Mouse (Mus musculus) hindbrain, embryonic 11.5 days (tissue): ENCODE data around the gene 4930556J24Rik. TPM values are rescaled to one million over a fixed set of nuclear protein-coding genes. Genes with fewer than 3 reads are reported as not detected.

Experiments
- ATAC-seq: fragments of 200-750 bp; cut with Nextera tagmentation; 2 replicates; pipeline ENCODE4 v1.8.0; 2017; ENCODE audit warnings: mild to moderate bottlenecking, moderate TSS enrichment, moderate library complexity; ENCODE audit not compliant: low FRiP score
- DNase-seq: peaks from one replicate; pipeline ENCODE4 v3.0.0-alpha.2; 2015; ENCODE audit warnings: low spot score
- H3K27ac ChIP-seq: fragments of 300-500 bp; sonication (generic); 2 replicates; pipeline ENCODE4 v1.5.1; 2014; ENCODE audit warnings: mild to moderate bottlenecking, low read depth, low read length
- H3K27me3 ChIP-seq: fragments of 300-500 bp; sonication (generic); 2 replicates; pipeline ENCODE4 v1.6.1; 2014; ENCODE audit warnings: mild to moderate bottlenecking, low read length, moderate library complexity, mixed read lengths; ENCODE audit not compliant: control insufficient read depth, insufficient read depth
- H3K36me3 ChIP-seq: fragments of 300-500 bp; sonication (generic); 2 replicates; pipeline ENCODE4 v1.6.1; 2014; ENCODE audit warnings: mild to moderate bottlenecking, low read length, moderate library complexity, mixed read lengths; ENCODE audit not compliant: control insufficient read depth, insufficient read depth
- H3K4me1 ChIP-seq: fragments of 300-500 bp; sonication (generic); replicated peaks from 2 replicates; pipeline ENCODE4 v1.6.1; 2014; ENCODE audit warnings: low read length, mixed read lengths; ENCODE audit not compliant: control insufficient read depth, insufficient read depth
- H3K4me2 ChIP-seq: fragments of 300-500 bp; sonication (generic); replicated peaks from 2 replicates; pipeline ENCODE4 v1.6.1; 2014; ENCODE audit warnings: mild to moderate bottlenecking, low read depth, low read length
- H3K4me3 ChIP-seq: fragments of 300-500 bp; sonication (generic); 2 replicates; pipeline ENCODE4 v1.5.1; 2014; ENCODE audit warnings: low read depth, low read length
- H3K9ac ChIP-seq: fragments of 300-500 bp; sonication (generic); 2 replicates; pipeline ENCODE4 v1.6.1; 2014; ENCODE audit warnings: low read depth, low read length
- H3K9me3 ChIP-seq: fragments of 300-500 bp; sonication (generic); 2 replicates; pipeline ENCODE4 v1.6.1; 2016; ENCODE audit warnings: low read length; ENCODE audit not compliant: control insufficient read depth
- WGBS: fragments of 180-500 bp; shearing (Covaris S2); extraction: QIAGEN DNeasy Blood & Tissue Kit; methylation state at CpG from one replicate; pipeline ENCODE4 v1.1.7; 2014; 5-methylcytosine and 5-hydroxymethylcytosine counted together
- polyA plus RNA-seq: library from polyadenylated mRNA; unstranded; fragments of >200 nt; fragmentation: Nextera tagmentation; extraction: Ambion mirVana; gene quantifications from 2 replicates; pipeline ENCODE4 v1.2.1, GENCODE M21; 2014

4930556J24Rik gene
- polyA plus RNA-seq, 1 experiment from 2014 or later: 0.19 TPM

GRCm38 (mm10) chr11:3937321-3937874 lies 39.2 kb downstream of the 4930556J24Rik start:
- no peaks in the 10 kb centered on the region for H3K4me1 ChIP-seq
- H3K4me3 ChIP-seq: no peak overlapping the region
- no peaks in the 10 kb centered on the region for H3K36me3 ChIP-seq
- H3K9me3 ChIP-seq: no peaks in the 10 kb centered on the region
- H3K27ac ChIP-seq: no peak overlapping the region
- no peak for ATAC-seq
- 75% methylated on average over 13 of the region's 13 CpGs for WGBS
- H3K4me2 ChIP-seq: no peak overlapping the region
- no peaks in the 10 kb centered on the region for H3K27me3 ChIP-seq
- DNase-seq: no peak
- H3K9ac ChIP-seq: no peak overlapping the region

- Histone ChIP-seq H3K27me3 (no peaks in the 10 kb centered on the region), H3K4me1 (peaks cover under 1% of the 10 kb centered on the region; the same call in 1 of the 2 replicates)
These were observed 40.3 kb downstream of the 4930556J24Rik start for GRCm38 (mm10) chr11:3936318-3936717.

DNA sequence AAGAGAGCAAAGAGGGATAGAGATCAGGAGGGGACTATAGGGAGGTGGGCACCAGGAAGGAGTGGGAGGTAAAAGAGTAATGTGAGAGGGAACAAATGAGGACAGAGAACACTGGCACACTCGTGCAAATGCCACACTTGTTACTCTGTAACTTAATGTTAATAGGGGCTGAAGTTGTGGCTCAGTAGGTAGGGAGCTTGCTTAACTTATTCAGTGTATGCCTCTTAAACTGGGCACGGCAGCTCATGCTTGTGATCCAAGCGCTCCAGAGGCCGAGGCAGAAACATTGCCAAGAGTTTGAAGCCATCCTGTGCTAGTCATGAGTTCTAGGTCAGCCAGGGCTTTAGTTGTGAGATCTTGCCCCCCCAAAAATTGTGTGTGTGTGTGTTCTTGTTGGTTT lies 41.4 kb downstream of the 4930556J24Rik start:
- no peak for DNase-seq
- peaks cover 2% of the 10 kb centered on the region; the same call in 1 of the 2 replicates for H3K4me1 ChIP-seq
- H3K4me3 ChIP-seq: no peak overlapping the region
- no peaks in the 10 kb centered on the region for H3K36me3 ChIP-seq
- no peaks in the 10 kb centered on the region for H3K9me3 ChIP-seq
- H3K4me2 ChIP-seq: no peak overlapping the region
- H3K27ac ChIP-seq: no peak overlapping the region
- 74% methylated on average over 4 of the region's 4 CpGs for WGBS
- H3K27me3 ChIP-seq: no peaks in the 10 kb centered on the region
- no peak for ATAC-seq
- H3K9ac ChIP-seq: no peak overlapping the region

More at GRCm38 (mm10) chr11:3936318-3936717, 40.3 kb downstream of the 4930556J24Rik start:
- Histone ChIP-seq H3K9me3 (no peaks in the 10 kb centered on the region), H3K27ac (no peak overlapping the region), H3K4me3 (no peak overlapping the region), H3K9ac (no peak overlapping the region), H3K4me2 (no peak overlapping the region), H3K36me3 (no peaks in the 10 kb centered on the region)
- 94% methylated on average over 3 of the region's 3 CpGs for WGBS
- no peak for ATAC-seq
- DNase-seq: no peak

DNA sequence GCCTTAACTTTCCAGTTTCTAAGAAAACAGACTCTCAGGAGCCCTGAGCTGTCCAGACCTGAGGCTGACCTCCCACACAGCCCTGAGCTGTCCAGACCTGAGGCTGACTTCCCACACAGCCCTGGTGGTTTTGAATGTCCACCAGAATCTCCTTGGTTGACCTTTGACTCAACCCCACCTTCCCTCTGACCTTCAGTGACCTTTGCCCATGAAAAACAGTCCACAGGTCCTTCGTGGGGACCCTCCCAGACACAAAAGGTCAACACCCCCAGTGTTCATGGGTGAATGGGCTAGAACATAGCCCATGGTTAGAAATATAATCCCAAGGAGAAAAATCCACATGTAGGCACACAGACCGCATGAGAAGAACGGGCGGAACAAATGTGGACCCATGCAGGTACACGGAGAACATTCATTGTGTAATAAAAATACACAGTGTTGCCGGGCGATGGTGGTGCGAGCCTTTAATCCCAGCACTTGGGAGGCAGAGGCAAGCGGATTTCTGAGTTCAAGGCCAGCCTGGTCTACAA lies 42.8 kb downstream of the 4930556J24Rik start:
- Histone ChIP-seq H3K4me1 (peaks cover 2% of the 10 kb centered on the region; the same call in 1 of the 2 replicates), H3K9ac (no peak overlapping the region), H3K36me3 (no peaks in the 10 kb centered on the region), H3K4me3 (no peak overlapping the region), H3K9me3 (no peaks in the 10 kb centered on the region), H3K27me3 (no peaks in the 10 kb centered on the region), H3K27ac (no peak overlapping the region), H3K4me2 (no peak overlapping the region)
- WGBS: 76% methylated on average over 9 of the region's 9 CpGs
- no peak for DNase-seq
- ATAC-seq: no peak

- DNase-seq (peak; percentile 83), ATAC-seq (peak; percentile 86)
- Histone ChIP-seq H3K9me3 (no peaks in the 10 kb centered on the region), H3K36me3 (no peaks in the 10 kb centered on the region), H3K4me1 (peaks cover 2% of the 10 kb centered on the region; the same call in 1 of the 2 replicates), H3K27ac (no peak within 1 kb of the TSS), H3K4me3 (peak within 1 kb of the TSS; percentile 39), H3K4me2 (peak within 1 kb of the TSS; percentile 74), H3K27me3 (no peaks in the 10 kb centered on the region), H3K9ac (peak within 1 kb of the TSS; percentile 47)
- WGBS: 1% methylated on average over 15 of the region's 26 CpGs
These were observed 44.9 kb downstream of the 4930556J24Rik start, which contains the start of gene Tcn2 for GRCm38 (mm10) chr11:3931511-3932211. Gene Tcn2, minus strand, starts transcription at chr11:3932159.

DNA sequence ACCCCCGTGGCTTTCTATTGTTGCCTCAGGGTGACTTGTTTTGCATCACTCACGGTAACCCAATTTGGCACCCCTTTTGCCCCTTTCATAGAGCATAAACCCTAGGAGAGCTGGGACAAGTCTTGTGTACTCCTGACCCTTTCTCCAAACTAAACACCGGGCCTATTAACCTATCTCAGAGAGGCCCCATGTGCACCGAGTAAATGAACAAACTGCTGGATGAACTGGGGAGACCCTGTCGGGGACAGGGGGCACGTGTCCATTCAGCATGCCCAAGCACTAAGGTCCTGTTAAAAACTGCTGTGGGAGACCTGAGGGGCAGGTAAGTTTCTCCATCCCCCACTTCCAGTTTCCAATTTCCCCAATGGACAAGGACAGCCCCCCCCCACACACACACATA lies 45.6 kb downstream of the 4930556J24Rik start:
- H3K27ac ChIP-seq: no peak overlapping the region
- no peaks in the 10 kb centered on the region for H3K36me3 ChIP-seq
- DNase-seq (no peak), ATAC-seq (no peak)
- 29% methylated on average over 6 of the region's 6 CpGs for WGBS
- H3K9me3 ChIP-seq: no peaks in the 10 kb centered on the region
- no peaks in the 10 kb centered on the region for H3K27me3 ChIP-seq
- 0 out of 2 replicates have a peak overlapping the region, but pooled peaks have one; percentile 47 for H3K9ac ChIP-seq
- H3K4me2 ChIP-seq: peak overlapping the region; percentile 74; the same call in 1 of the 2 replicates
- H3K4me3 ChIP-seq: peak overlapping the region; percentile 39
- H3K4me1 ChIP-seq: peaks cover 2% of the 10 kb centered on the region; the same call in 1 of the 2 replicates

DNA sequence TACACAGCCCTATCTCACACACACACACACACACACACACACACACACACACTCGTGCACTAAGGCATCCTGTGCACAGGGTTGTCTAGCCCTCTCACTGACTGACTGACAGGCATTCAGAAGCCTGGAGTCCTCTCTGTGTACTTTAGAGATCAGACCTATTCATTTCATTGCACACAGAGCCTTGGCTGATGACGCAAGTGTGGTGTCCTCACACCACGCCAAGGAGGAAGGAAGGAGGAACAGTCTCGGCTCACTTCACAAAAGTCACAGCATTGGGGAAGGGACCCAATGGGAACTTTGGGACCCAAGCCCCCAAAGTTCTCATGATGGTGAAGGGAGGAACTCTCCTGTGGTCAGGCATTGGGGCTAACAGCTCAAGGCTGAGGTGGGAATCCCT lies 46.6 kb downstream of the 4930556J24Rik start:
- no peak overlapping the region for H3K4me2 ChIP-seq
- no peaks in the 10 kb centered on the region for H3K36me3 ChIP-seq
- no peak overlapping the region for H3K9ac ChIP-seq
- no peak for ATAC-seq
- 87% methylated on average over 4 of the region's 4 CpGs for WGBS
- H3K9me3 ChIP-seq: no peaks in the 10 kb centered on the region
- no peak for DNase-seq
- no peaks in the 10 kb centered on the region for H3K27me3 ChIP-seq
- peaks cover 2% of the 10 kb centered on the region; the same call in 1 of the 2 replicates for H3K4me1 ChIP-seq
- no peak overlapping the region for H3K27ac ChIP-seq
- no peak overlapping the region for H3K4me3 ChIP-seq

- H3K9ac ChIP-seq: no peak overlapping the region
- H3K4me2 ChIP-seq: no peak overlapping the region
- H3K27me3 ChIP-seq: no peaks in the 10 kb centered on the region
- ATAC-seq: no peak
- H3K4me1 ChIP-seq: no peaks in the 10 kb centered on the region; the same call in 1 of the 2 replicates
- H3K27ac ChIP-seq: no peak overlapping the region
- H3K9me3 ChIP-seq: no peaks in the 10 kb centered on the region
- H3K4me3 ChIP-seq: no peak overlapping the region
- DNase-seq: no peak
- 95% methylated on average over 10 of the region's 10 CpGs for WGBS
- H3K36me3 ChIP-seq: no peaks in the 10 kb centered on the region
These were observed 50.7 kb downstream of the 4930556J24Rik start for GRCm38 (mm10) chr11:3925916-3926315.
